8 mouse cellular contexts compared by ENCODE assay signal in genomic region chr19:21799410-21800373, GRCm38 (mm10). TPM values are rescaled to one million over a fixed set of nuclear protein-coding genes. Genes with fewer than 3 reads are reported as not detected.
A peak's percentile ranks its signal among the peaks of the same experiment; 100 is the strongest.
DNase-seq lines count a peak whose midpoint lies in the region; ATAC-seq lines count a peak whose summit lies in the region.
"Had no signal": no experiment of that assay in that cellular context is flagged by ENCODE, and none has a peak within 500 bp of the region (broad histone marks: within the 10 kb centered on the region; RNA-seq: fewer than 3 reads in every experiment).

No protein-coding gene starts in this region.

- H3K4me1 ChIP-seq in lung, embryonic 15.5 days: 0 out of 2 replicates have a peak, but pooled peaks cover 8% of the 10 kb centered on the region
- H3K4me1 ChIP-seq in erythroblast, embryonic 14.5 days (ENCODE audit: control insufficient read depth): peaks cover 34% of the 10 kb centered on the region
- peaks cover 22% of the 10 kb centered on the region for H3K4me1 ChIP-seq in liver, embryonic 11.5 days (replicated peaks; ENCODE audit: control insufficient read depth, insufficient read depth, low read length)

- no peak for DNase-seq in lung, adult 18-20 months
- DNase-seq in liver, embryonic 11.5 days (ENCODE audit: low spot score): no peak
- peak; percentile 72 for DNase-seq in retina, postnatal 1 day
- no peak for DNase-seq in cerebellum, postnatal 4 days (ENCODE audit: low spot score in 2 of 2)

- H3K4me3 ChIP-seq in lung, embryonic 15.5 days: no peak overlapping the region
- H3K4me3 ChIP-seq in erythroblast, embryonic 14.5 days (replicated peaks): peak overlapping the region; percentile 33
- H3K4me3 ChIP-seq in liver, embryonic 11.5 days (ENCODE audit: low read depth, low read length): no peak overlapping the region; the same call in 1 of the 2 replicates

- peak; percentile 19; the same call in 1 of the 2 replicates for ATAC-seq in lung, embryonic 15.5 days (ENCODE audit: borderline replicate concordance, extremely low read depth, low FRiP score, low TSS enrichment)
- ATAC-seq in liver, embryonic 11.5 days (replicated peaks; ENCODE audit: low FRiP score): peak; percentile 91
- no peak for ATAC-seq in inflammation-experienced regulatory T-cells, adult 6 months

- H3K9me3 ChIP-seq in lung, embryonic 15.5 days: no peaks in the 10 kb centered on the region
- no peaks in the 10 kb centered on the region for H3K9me3 ChIP-seq in erythroblast, embryonic 14.5 days (ENCODE audit: control insufficient read depth, low read length)
- no peaks in the 10 kb centered on the region for H3K9me3 ChIP-seq in liver, embryonic 11.5 days (ENCODE audit: control insufficient read depth, low read length)

- H3K27me3 ChIP-seq in lung, embryonic 15.5 days: no peaks in the 10 kb centered on the region
- H3K27me3 ChIP-seq in erythroblast, embryonic 14.5 days (ENCODE audit: control insufficient read depth): no peaks in the 10 kb centered on the region
- H3K27me3 ChIP-seq in liver, embryonic 11.5 days (replicated peaks; ENCODE audit: control insufficient read depth, insufficient read depth, low read length): no peaks in the 10 kb centered on the region

- H3K9ac ChIP-seq in lung, embryonic 15.5 days: no peak overlapping the region
- peak overlapping the region; percentile 27; the same call in 1 of the 2 replicates for H3K9ac ChIP-seq in liver, embryonic 11.5 days (ENCODE audit: low read depth, low read length)

- WGBS in lung, embryonic 15.5 days: 57% methylated on average over 13 of the region's 13 CpGs
- 38% methylated on average over 13 of the region's 13 CpGs for WGBS in liver, embryonic 11.5 days

- H3K27ac ChIP-seq in lung, embryonic 15.5 days: no peak overlapping the region
- peak overlapping the region; percentile 81 for H3K27ac ChIP-seq in liver, embryonic 11.5 days (ENCODE audit: low read depth, low read length)
- H3K27ac ChIP-seq: macrophage had no signal

- H3K36me3 ChIP-seq in lung, embryonic 15.5 days: peaks cover 55% of the 10 kb centered on the region
- peaks cover 45% of the 10 kb centered on the region for H3K36me3 ChIP-seq in erythroblast, embryonic 14.5 days (ENCODE audit: control insufficient read depth)
- H3K36me3 ChIP-seq in liver, embryonic 11.5 days (ENCODE audit: control insufficient read depth, insufficient read depth, low read length): peaks cover 16% of the 10 kb centered on the region

- H3K4me2 ChIP-seq in lung, embryonic 15.5 days: no peak overlapping the region
- H3K4me2 ChIP-seq in liver, embryonic 11.5 days: peak overlapping the region; percentile 53

RNA-seq across cellular contexts. Expression of gene Cemip2, which starts 21.6 kb away (rescaled TPM):
- polyA plus RNA-seq in lung, embryonic 15.5 days (2015; fragmentation: Nextera tagmentation; extraction: Ambion mirVana): 29.4 and 32.3 TPM in 2 replicates
- 0.04 and 0.05 TPM in 2 replicates for polyA plus RNA-seq in erythroblast, embryonic 14.5 days (2012)
- 24.8 and 25.0 TPM in 2 replicates for polyA plus RNA-seq in liver, embryonic 11.5 days (2014; fragmentation: Nextera tagmentation; extraction: Ambion mirVana)
- 10 to 100 TPM in 1 of 3 experiments, 1 to 10 TPM in 2; 6.4 to 12.7 (median 6.6) TPM for polyA plus RNA-seq in inflammation-experienced regulatory T-cells, adult 6 months (2017; shearing (Covaris generic))
